9 mouse cellular contexts compared by ENCODE assay signal in genomic region chr5:115909106-115909505, GRCm38 (mm10).
DNase-seq lines count a peak whose midpoint lies in the region; ATAC-seq and TF ChIP-seq lines count a peak whose summit lies in the region.
"Had no signal": no experiment of that assay in that cellular context is flagged by ENCODE, and none has a peak within 500 bp of the region (broad histone marks: within the 10 kb centered on the region; RNA-seq: fewer than 3 reads in every experiment).

No protein-coding gene starts in this region.

- peak overlapping the region; percentile 39; the same call in 1 of the 2 replicates for H3K4me3 ChIP-seq in hindbrain, embryonic 12.5 days
- no peak overlapping the region for H3K4me3 ChIP-seq in hindbrain, embryonic 11.5 days (ENCODE audit: low read depth, low read length)
- peak overlapping the region; percentile 44 for H3K4me3 ChIP-seq in forebrain, postnatal 0 days (ENCODE audit: low read depth, low read length)
- H3K4me3 ChIP-seq in lung, embryonic 16.5 days (ENCODE audit: low read length): no peak overlapping the region
- H3K4me3 ChIP-seq: limb, embryonic 12.5 days had no signal

- H3K27ac ChIP-seq in hindbrain, embryonic 12.5 days: no peak overlapping the region
- no peak overlapping the region for H3K27ac ChIP-seq in hindbrain, embryonic 11.5 days (ENCODE audit: low read depth, low read length)
- peak overlapping the region; percentile 21; the same call in 1 of the 2 replicates for H3K27ac ChIP-seq in forebrain, postnatal 0 days (ENCODE audit: low read depth, low read length)
- no peak overlapping the region for H3K27ac ChIP-seq in lung, embryonic 16.5 days (ENCODE audit: low read length)
- H3K27ac ChIP-seq: limb, embryonic 12.5 days had no signal

- no peak for DNase-seq in hindbrain, embryonic 11.5 days (ENCODE audit: low spot score)
- DNase-seq in adrenal gland, postnatal 10 days: peak; percentile 83
- peak; percentile 56 for DNase-seq in forebrain, postnatal 0 days
- peak; percentile 55 for DNase-seq in kidney, postnatal 14 days
- DNase-seq in spleen, adult 18-20 months: no peak
- DNase-seq in embryo, embryonic 11 days: no peak

- no peak for ATAC-seq in hindbrain, embryonic 12.5 days (ENCODE audit: low FRiP score)
- no peak for ATAC-seq in hindbrain, embryonic 11.5 days (ENCODE audit: low FRiP score)
- ATAC-seq in forebrain, postnatal 0 days: no peak
- peak; percentile 68; the same call in 1 of the 2 replicates for ATAC-seq in lung, embryonic 16.5 days (ENCODE audit: low read depth)

- TF ChIP-seq CTCF in forebrain, postnatal 0 days (IDR thresholded peaks at IDR 0.05; ENCODE audit: low read depth): no peak

- no peaks in the 10 kb centered on the region for H3K27me3 ChIP-seq in hindbrain, embryonic 12.5 days
- H3K27me3 ChIP-seq in hindbrain, embryonic 11.5 days (ENCODE audit: control insufficient read depth, insufficient read depth, low read length): no peaks in the 10 kb centered on the region
- H3K27me3 ChIP-seq in forebrain, postnatal 0 days (ENCODE audit: insufficient read depth, low read length): no peaks in the 10 kb centered on the region
- no peaks in the 10 kb centered on the region for H3K27me3 ChIP-seq in lung, embryonic 16.5 days (ENCODE audit: control insufficient read depth, insufficient read depth, low read depth, low read length)

- H3K4me2 ChIP-seq in hindbrain, embryonic 12.5 days (replicated peaks): peak overlapping the region; percentile 57
- H3K4me2 ChIP-seq in hindbrain, embryonic 11.5 days (replicated peaks; ENCODE audit: low read depth, low read length): no peak overlapping the region
- peak overlapping the region; percentile 74 for H3K4me2 ChIP-seq in forebrain, postnatal 0 days (ENCODE audit: low read depth)
- no peak overlapping the region for H3K4me2 ChIP-seq in lung, embryonic 16.5 days (ENCODE audit: low read depth, low read length)

- peaks cover 2% of the 10 kb centered on the region; the same call in 1 of the 2 replicates for H3K36me3 ChIP-seq in hindbrain, embryonic 12.5 days
- H3K36me3 ChIP-seq in hindbrain, embryonic 11.5 days (ENCODE audit: control insufficient read depth, insufficient read depth, low read length): no peaks in the 10 kb centered on the region
- H3K36me3 ChIP-seq in forebrain, postnatal 0 days (ENCODE audit: insufficient read depth): no peaks in the 10 kb centered on the region
- H3K36me3 ChIP-seq in lung, embryonic 16.5 days (ENCODE audit: control insufficient read depth, insufficient read depth, low read length): no peaks in the 10 kb centered on the region

- 81% methylated on average over 11 of the region's 11 CpGs for WGBS in hindbrain, embryonic 12.5 days
- WGBS in hindbrain, embryonic 11.5 days: 77% methylated on average over 11 of the region's 11 CpGs
- 51% methylated on average over 11 of the region's 11 CpGs for WGBS in forebrain, postnatal 0 days
- WGBS in lung, embryonic 16.5 days: 38% methylated on average over 11 of the region's 11 CpGs

- H3K4me1 ChIP-seq in hindbrain, embryonic 12.5 days: peaks cover 29% of the 10 kb centered on the region
- H3K4me1 ChIP-seq in hindbrain, embryonic 11.5 days (replicated peaks; ENCODE audit: control insufficient read depth, insufficient read depth, low read length): peaks cover 3% of the 10 kb centered on the region
- H3K4me1 ChIP-seq in forebrain, postnatal 0 days (ENCODE audit: insufficient read depth): no peaks in the 10 kb centered on the region; the same call in 1 of the 2 replicates
- H3K4me1 ChIP-seq in lung, embryonic 16.5 days (replicated peaks; ENCODE audit: control insufficient read depth, insufficient read depth, low read length): peaks cover 14% of the 10 kb centered on the region

- H3K9me3 ChIP-seq in hindbrain, embryonic 12.5 days (replicated peaks): no peaks in the 10 kb centered on the region
- H3K9me3 ChIP-seq in hindbrain, embryonic 11.5 days (ENCODE audit: control insufficient read depth, low read length): no peaks in the 10 kb centered on the region
- no peaks in the 10 kb centered on the region for H3K9me3 ChIP-seq in forebrain, postnatal 0 days (ENCODE audit: low read length)
- no peaks in the 10 kb centered on the region for H3K9me3 ChIP-seq in lung, embryonic 16.5 days (ENCODE audit: control insufficient read depth, low read length)
- H3K9me3 ChIP-seq: limb, embryonic 12.5 days had no signal

- no peak overlapping the region for H3K9ac ChIP-seq in hindbrain, embryonic 12.5 days
- no peak overlapping the region for H3K9ac ChIP-seq in hindbrain, embryonic 11.5 days (ENCODE audit: low read depth, low read length)
- no peak overlapping the region for H3K9ac ChIP-seq in forebrain, postnatal 0 days
- H3K9ac ChIP-seq in lung, embryonic 16.5 days (ENCODE audit: low read length): no peak overlapping the region
- H3K9ac ChIP-seq: limb, embryonic 12.5 days had no signal

Comparison
In these comparisons a context has a peak if more than half of its experiments do, and no peak if none do; other contexts are left out.
1. H3K4me2 ChIP-seq: peak in hindbrain, embryonic 12.5 days (single experiment) and forebrain, postnatal 0 days (single experiment); none in hindbrain, embryonic 11.5 days (single experiment) and lung, embryonic 16.5 days (single experiment).
2. H3K4me3 ChIP-seq: peak in hindbrain, embryonic 12.5 days (single experiment) and forebrain, postnatal 0 days (single experiment); none in hindbrain, embryonic 11.5 days (single experiment) and lung, embryonic 16.5 days (single experiment).
3. DNase-seq: peak in adrenal gland, postnatal 10 days (single experiment), forebrain, postnatal 0 days (single experiment) and kidney, postnatal 14 days (single experiment); none in hindbrain, embryonic 11.5 days (single experiment), spleen, adult 18-20 months (0 of 2) and embryo, embryonic 11 days (single experiment).